ENCODE assay signal across 15 mouse cellular contexts in the genomic region with DNA sequence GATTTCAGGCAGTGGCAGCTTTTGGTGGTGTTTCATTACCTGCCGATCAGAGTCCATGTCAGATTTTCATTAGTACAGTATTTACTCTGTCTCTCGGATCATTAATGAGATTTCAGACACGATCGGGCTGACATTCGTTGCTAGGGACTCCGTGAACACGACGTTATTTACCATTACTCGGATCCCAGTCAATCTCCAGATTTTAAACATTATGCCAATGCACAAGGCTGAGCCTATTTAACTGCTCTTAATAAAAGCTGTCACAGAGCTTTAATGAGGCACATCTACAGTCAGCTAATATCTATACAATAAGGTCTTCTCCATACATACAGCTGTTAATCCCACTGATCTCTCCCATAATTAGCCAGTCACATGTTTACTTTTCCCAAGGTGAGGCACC.
"Had no signal": no experiment of that assay in that cellular context is flagged by ENCODE, and none has a peak within 500 bp of the region (broad histone marks: within the 10 kb centered on the region; RNA-seq: fewer than 3 reads in every experiment).

No protein-coding gene starts in this region.

- DNase-seq: kidney, adult 18-20 months; kidney, postnatal 14 days; lung, embryonic 14.5 days; lung, postnatal 10 days; lung, postnatal 4 days; spleen, adult 18-20 months; thymus, adult 2 months; thymus, postnatal 25 days had no signal

- H3K4me3 ChIP-seq: kidney, embryonic 15.5 days; left cerebral cortex, adult 2 months; limb, embryonic 15.5 days; liver, embryonic 12.5 days; megakaryocyte, embryonic 14.5 days; neural tube, embryonic 12.5 days; stomach, embryonic 15.5 days had no signal

- ATAC-seq: liver, embryonic 12.5 days had no signal

- H3K36me3 ChIP-seq: kidney, embryonic 15.5 days; limb, embryonic 15.5 days; liver, embryonic 12.5 days; neural tube, embryonic 12.5 days; stomach, embryonic 15.5 days had no signal

- H3K4me2 ChIP-seq: kidney, embryonic 15.5 days; limb, embryonic 15.5 days; liver, embryonic 12.5 days; lung, embryonic 14.5 days; neural tube, embryonic 12.5 days; stomach, embryonic 15.5 days had no signal

- H3K9ac ChIP-seq: kidney, embryonic 15.5 days; limb, embryonic 15.5 days; liver, embryonic 12.5 days; lung, embryonic 14.5 days; neural tube, embryonic 12.5 days; stomach, embryonic 15.5 days had no signal

- H3K27ac ChIP-seq: kidney, embryonic 15.5 days; left cerebral cortex, adult 2 months; limb, embryonic 15.5 days; liver, embryonic 12.5 days; neural tube, embryonic 12.5 days; stomach, embryonic 15.5 days had no signal

- H3K9me3 ChIP-seq: kidney, embryonic 15.5 days; limb, embryonic 15.5 days; liver, embryonic 12.5 days; megakaryocyte, embryonic 14.5 days; neural tube, embryonic 12.5 days; stomach, embryonic 15.5 days had no signal

- H3K27me3 ChIP-seq: kidney, embryonic 15.5 days; limb, embryonic 15.5 days; liver, embryonic 12.5 days; megakaryocyte, embryonic 14.5 days; neural tube, embryonic 12.5 days; stomach, embryonic 15.5 days had no signal

- H3K4me1 ChIP-seq: kidney, embryonic 15.5 days; limb, embryonic 15.5 days; liver, embryonic 12.5 days; megakaryocyte, embryonic 14.5 days; neural tube, embryonic 12.5 days; stomach, embryonic 15.5 days had no signal
